Mouse (Mus musculus): ENCODE measurements around the gene Kcns1.

Kcns1 gene

DNA sequence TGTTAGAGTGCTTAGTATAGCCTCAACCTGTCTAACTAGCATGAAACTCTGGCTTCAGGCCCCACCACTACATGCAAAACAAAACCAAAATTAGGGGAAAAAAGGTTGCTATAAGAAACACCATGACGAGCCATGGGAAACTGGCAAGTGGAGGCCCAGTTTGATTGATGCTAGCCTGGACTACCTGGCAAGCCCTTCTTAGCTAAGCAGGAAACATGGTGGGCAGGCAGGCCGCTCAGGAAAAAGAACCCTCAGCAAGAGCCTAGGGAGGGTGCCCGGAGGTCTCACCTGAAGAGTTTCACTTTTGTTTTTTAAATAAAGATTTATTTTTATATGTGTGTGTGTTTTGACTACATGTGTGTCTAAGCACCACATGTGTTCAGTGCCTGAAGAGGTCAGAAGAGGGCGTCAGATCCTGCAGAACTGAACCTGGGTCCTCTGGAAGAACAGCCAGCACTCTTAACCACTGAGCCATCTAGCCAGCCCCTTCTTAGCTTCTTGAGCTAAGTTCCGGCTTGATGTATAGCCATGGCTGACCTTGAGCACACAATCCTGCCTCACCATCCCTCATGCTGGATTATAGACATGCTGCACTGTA is 47.6 kb downstream of the Kcns1 start:
- DNase-seq (ENCODE audit: low spot score), result no peak

DNA sequence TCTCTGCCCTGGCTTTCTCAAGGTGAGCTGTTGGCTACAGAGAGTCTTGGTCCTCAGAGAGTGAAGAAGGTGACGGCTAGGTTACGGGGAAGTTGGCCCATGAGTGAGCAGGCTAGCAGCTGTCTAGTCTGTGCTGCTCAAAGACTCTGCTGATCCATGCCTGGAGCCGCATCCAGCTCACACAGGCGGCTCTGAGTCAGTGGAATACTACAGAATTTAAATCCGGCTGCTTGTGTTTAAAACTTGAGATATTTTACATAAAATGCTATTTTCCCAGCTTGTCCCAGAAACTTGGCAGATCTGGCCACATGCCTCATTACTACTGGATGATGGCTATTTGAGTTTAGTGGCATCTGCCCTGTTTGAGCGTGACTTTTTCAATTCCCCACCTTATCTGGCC is 51.4 kb downstream of the Kcns1 start:
- no peak for DNase-seq (ENCODE audit: low spot score)

- no peak for DNase-seq (ENCODE audit: low spot score)
Measured at GRCm38 (mm10) chr2:164115531-164115930, 55.4 kb downstream of the Kcns1 start.

- no peak for DNase-seq (ENCODE audit: low spot score)
Measured at GRCm38 (mm10) chr2:164114051-164114450, 56.9 kb downstream of the Kcns1 start.
